Mouse (Mus musculus): ENCODE measurements around the gene Lmna. TPM values are rescaled to one million over a fixed set of nuclear protein-coding genes. Genes with fewer than 3 reads are reported as not detected.

The Lmna gene
- 311 and 321 TPM in 2 replicates for polyA plus RNA-seq (2015; fragmentation: Nextera tagmentation; extraction: Ambion mirVana)

GRCm38 (mm10) chr3:88509692-88510420 is at the start of gene Lmna:
Gene Lmna (minus strand): TSS chr3:88509956.
- peak within 1 kb of the TSS; percentile 59 for H3K4me2 ChIP-seq
- peak within 1 kb of the TSS; percentile 33 for H3K4me3 ChIP-seq
- 2% methylated on average over 31 of the region's 31 CpGs for WGBS
- no peaks in the 10 kb centered on the region for H3K27me3 ChIP-seq
- H3K36me3 ChIP-seq: no peaks in the 10 kb centered on the region
- ATAC-seq (ENCODE audit: insufficient number of reproducible peaks, insufficient read depth, low FRiP score, low TSS enrichment, low read depth): peak; percentile 90
- peaks cover 83% of the 10 kb centered on the region for H3K4me1 ChIP-seq
- peak within 1 kb of the TSS; percentile 91 for H3K27ac ChIP-seq
- H3K9me3 ChIP-seq: no peaks in the 10 kb centered on the region
- H3K9ac ChIP-seq: peak within 1 kb of the TSS; percentile 63

GRCm38 (mm10) chr3:88556616-88557015 is 46.9 kb upstream of the Lmna start:
- H3K36me3 ChIP-seq: peaks cover 62% of the 10 kb centered on the region
- H3K27ac ChIP-seq: no peak overlapping the region
- no peaks in the 10 kb centered on the region for H3K9me3 ChIP-seq
- no peak overlapping the region for H3K4me2 ChIP-seq
- no peaks in the 10 kb centered on the region for H3K27me3 ChIP-seq
- peaks cover 22% of the 10 kb centered on the region for H3K4me1 ChIP-seq
- no peak overlapping the region for H3K4me3 ChIP-seq
- 95% methylated on average over 8 of the region's 8 CpGs for WGBS
- ATAC-seq (ENCODE audit: insufficient number of reproducible peaks, insufficient read depth, low FRiP score, low TSS enrichment, low read depth): no peak
- H3K9ac ChIP-seq: no peak overlapping the region

- H3K27ac ChIP-seq: no peak overlapping the region
- H3K4me3 ChIP-seq: no peak overlapping the region
- ATAC-seq (ENCODE audit: insufficient number of reproducible peaks, insufficient read depth, low FRiP score, low TSS enrichment, low read depth): no peak
- H3K4me1 ChIP-seq: peaks cover 26% of the 10 kb centered on the region
- 95% methylated on average over 6 of the region's 6 CpGs for WGBS
- peaks cover 53% of the 10 kb centered on the region for H3K36me3 ChIP-seq
- H3K9me3 ChIP-seq: no peaks in the 10 kb centered on the region
- H3K4me2 ChIP-seq: no peak overlapping the region
- H3K9ac ChIP-seq: peak overlapping the region; percentile 46; the same call in 1 of the 2 replicates
- H3K27me3 ChIP-seq: no peaks in the 10 kb centered on the region
These were observed 46.0 kb upstream of the Lmna start for GRCm38 (mm10) chr3:88555731-88556130.

DNA sequence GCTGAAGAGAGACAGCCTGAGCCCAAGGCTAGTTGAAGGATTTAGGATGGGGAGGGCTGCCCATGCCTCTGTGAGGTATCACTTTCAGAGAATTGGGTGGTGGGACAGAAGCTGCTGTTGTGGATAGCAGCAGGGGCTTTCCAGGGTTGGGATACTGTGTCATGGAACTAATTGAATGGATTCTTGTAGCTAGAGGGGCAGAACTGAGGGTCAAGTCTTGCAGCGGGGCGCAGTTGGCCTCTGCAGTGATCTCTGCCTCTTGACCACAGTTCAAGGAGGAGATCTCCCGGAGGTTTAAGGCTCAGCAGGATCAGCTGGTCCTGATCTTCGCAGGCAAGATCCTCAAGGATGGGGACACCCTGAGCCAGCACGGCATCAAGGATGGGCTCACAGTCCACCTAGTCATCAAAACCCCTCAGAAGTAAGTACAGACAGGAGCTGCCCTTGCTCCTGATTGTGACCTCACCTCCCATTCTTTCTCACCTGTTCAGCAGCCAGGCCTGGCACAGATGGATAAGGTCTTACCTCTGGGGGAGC is 45.4 kb upstream of the Lmna start:
- 81% methylated on average over 5 of the region's 5 CpGs for WGBS
- Histone ChIP-seq H3K9me3 (no peaks in the 10 kb centered on the region), H3K4me1 (peaks cover 26% of the 10 kb centered on the region), H3K9ac (peak overlapping the region; percentile 46; the same call in 1 of the 2 replicates), H3K4me3 (no peak overlapping the region), H3K36me3 (peaks cover 47% of the 10 kb centered on the region), H3K27ac (no peak overlapping the region), H3K27me3 (no peaks in the 10 kb centered on the region), H3K4me2 (peak overlapping the region; percentile 81)
- no peak for ATAC-seq (ENCODE audit: insufficient number of reproducible peaks, insufficient read depth, low FRiP score, low TSS enrichment, low read depth)

- Histone ChIP-seq H3K4me1 (peaks cover 26% of the 10 kb centered on the region), H3K9ac (peak overlapping the region; percentile 91), H3K36me3 (peaks cover 36% of the 10 kb centered on the region), H3K4me3 (peak overlapping the region; percentile 73), H3K4me2 (peak overlapping the region; percentile 81), H3K9me3 (no peaks in the 10 kb centered on the region), H3K27ac (peak overlapping the region; percentile 96), H3K27me3 (no peaks in the 10 kb centered on the region)
- no peak; the same call in 1 of the 2 replicates for ATAC-seq (ENCODE audit: insufficient number of reproducible peaks, insufficient read depth, low FRiP score, low TSS enrichment, low read depth)
- under 1% methylated on average over 41 of the region's 41 CpGs for WGBS
These were observed 44.3 kb upstream of the Lmna start for GRCm38 (mm10) chr3:88553880-88554586.

DNA sequence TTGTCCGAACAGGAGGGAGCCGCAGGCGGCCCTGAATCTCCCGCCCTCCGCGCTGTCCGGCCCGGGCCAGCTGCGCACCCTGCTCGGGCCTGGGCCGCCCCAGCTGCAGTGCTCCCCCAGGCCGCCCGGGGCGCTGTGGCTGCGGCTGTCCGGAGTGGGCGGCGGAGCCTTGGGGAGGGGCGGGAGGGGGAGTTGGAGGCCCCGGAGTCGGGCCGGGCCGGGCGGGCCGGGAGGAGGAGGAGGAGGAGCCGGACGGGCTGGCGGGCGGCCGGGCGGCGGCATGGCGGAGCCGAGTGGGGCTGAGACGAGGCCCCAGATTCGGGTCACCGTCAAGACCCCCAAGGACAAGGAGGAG is 43.7 kb upstream of the Lmna start, which contains the start of gene Ubqln4:
Ubqln4 (plus strand) TSS at position 234 of the 355 bp plus-strand sequence.
- peak within 1 kb of the TSS; percentile 73 for H3K4me3 ChIP-seq
- no peaks in the 10 kb centered on the region for H3K9me3 ChIP-seq
- H3K4me1 ChIP-seq: peaks cover 26% of the 10 kb centered on the region
- peak within 1 kb of the TSS; percentile 91 for H3K9ac ChIP-seq
- under 1% methylated on average over 31 of the region's 37 CpGs for WGBS
- H3K27ac ChIP-seq: peak within 1 kb of the TSS; percentile 96
- ATAC-seq (ENCODE audit: insufficient number of reproducible peaks, insufficient read depth, low FRiP score, low TSS enrichment, low read depth): peak; percentile 87
- peak within 1 kb of the TSS; percentile 81 for H3K4me2 ChIP-seq
- H3K27me3 ChIP-seq: no peaks in the 10 kb centered on the region
- peaks cover 34% of the 10 kb centered on the region for H3K36me3 ChIP-seq

GRCm38 (mm10) chr3:88552676-88553524 is 43.1 kb upstream of the Lmna start, which contains the start of gene Lamtor2:
Gene Lamtor2 (minus strand): TSS chr3:88553074.
- peak within 1 kb of the TSS; percentile 91 for H3K9ac ChIP-seq
- peaks cover 29% of the 10 kb centered on the region for H3K4me1 ChIP-seq
- peak within 1 kb of the TSS; percentile 96 for H3K27ac ChIP-seq
- no peaks in the 10 kb centered on the region for H3K9me3 ChIP-seq
- H3K4me2 ChIP-seq: peak within 1 kb of the TSS; percentile 81
- no peaks in the 10 kb centered on the region for H3K27me3 ChIP-seq
- H3K36me3 ChIP-seq: peaks cover 30% of the 10 kb centered on the region
- peak; percentile 87 for ATAC-seq (ENCODE audit: insufficient number of reproducible peaks, insufficient read depth, low FRiP score, low TSS enrichment, low read depth)
- WGBS: under 1% methylated on average over 48 of the region's 48 CpGs
- peak within 1 kb of the TSS; percentile 73 for H3K4me3 ChIP-seq

- WGBS: 19% methylated on average over 16 of the region's 16 CpGs
- no peaks in the 10 kb centered on the region for H3K27me3 ChIP-seq
- H3K4me3 ChIP-seq: peak overlapping the region; percentile 73
- ATAC-seq (ENCODE audit: insufficient number of reproducible peaks, insufficient read depth, low FRiP score, low TSS enrichment, low read depth): no peak
- peak overlapping the region; percentile 81 for H3K4me2 ChIP-seq
- peaks cover 29% of the 10 kb centered on the region for H3K4me1 ChIP-seq
- peak overlapping the region; percentile 96 for H3K27ac ChIP-seq
- peaks cover 24% of the 10 kb centered on the region for H3K36me3 ChIP-seq
- H3K9ac ChIP-seq: peak overlapping the region; percentile 82
- H3K9me3 ChIP-seq: no peaks in the 10 kb centered on the region
These were observed 42.4 kb upstream of the Lmna start for GRCm38 (mm10) chr3:88552082-88552645.

DNA sequence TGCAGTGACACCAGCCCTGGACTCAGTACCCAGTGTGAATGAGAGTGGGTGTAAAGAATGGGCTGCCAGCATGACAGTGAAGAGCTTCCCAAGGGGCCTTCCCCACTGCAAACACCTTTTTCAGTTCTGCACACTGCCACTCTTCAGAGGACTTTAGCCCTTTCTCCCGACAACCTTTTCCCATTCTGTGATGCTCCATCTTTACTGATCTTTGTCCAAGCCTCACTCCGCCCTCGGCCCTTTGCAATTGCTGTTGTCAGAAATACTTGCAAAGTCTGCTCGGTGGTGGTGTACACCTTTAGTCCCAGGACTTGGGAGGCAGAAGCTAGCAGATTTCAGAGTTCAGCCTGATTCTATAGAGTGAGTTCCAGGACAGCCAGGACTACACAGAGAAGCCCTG is 41.8 kb upstream of the Lmna start:
- H3K9ac ChIP-seq: peak overlapping the region; percentile 82; the same call in 1 of the 2 replicates
- H3K9me3 ChIP-seq: no peaks in the 10 kb centered on the region
- no peak overlapping the region for H3K27ac ChIP-seq
- 78% methylated on average over 4 of the region's 4 CpGs for WGBS
- H3K4me3 ChIP-seq: peak overlapping the region; percentile 73
- ATAC-seq (ENCODE audit: insufficient number of reproducible peaks, insufficient read depth, low FRiP score, low TSS enrichment, low read depth): no peak
- peaks cover 29% of the 10 kb centered on the region for H3K4me1 ChIP-seq
- no peaks in the 10 kb centered on the region for H3K27me3 ChIP-seq
- H3K36me3 ChIP-seq: peaks cover 18% of the 10 kb centered on the region
- H3K4me2 ChIP-seq: peak overlapping the region; percentile 81

DNA sequence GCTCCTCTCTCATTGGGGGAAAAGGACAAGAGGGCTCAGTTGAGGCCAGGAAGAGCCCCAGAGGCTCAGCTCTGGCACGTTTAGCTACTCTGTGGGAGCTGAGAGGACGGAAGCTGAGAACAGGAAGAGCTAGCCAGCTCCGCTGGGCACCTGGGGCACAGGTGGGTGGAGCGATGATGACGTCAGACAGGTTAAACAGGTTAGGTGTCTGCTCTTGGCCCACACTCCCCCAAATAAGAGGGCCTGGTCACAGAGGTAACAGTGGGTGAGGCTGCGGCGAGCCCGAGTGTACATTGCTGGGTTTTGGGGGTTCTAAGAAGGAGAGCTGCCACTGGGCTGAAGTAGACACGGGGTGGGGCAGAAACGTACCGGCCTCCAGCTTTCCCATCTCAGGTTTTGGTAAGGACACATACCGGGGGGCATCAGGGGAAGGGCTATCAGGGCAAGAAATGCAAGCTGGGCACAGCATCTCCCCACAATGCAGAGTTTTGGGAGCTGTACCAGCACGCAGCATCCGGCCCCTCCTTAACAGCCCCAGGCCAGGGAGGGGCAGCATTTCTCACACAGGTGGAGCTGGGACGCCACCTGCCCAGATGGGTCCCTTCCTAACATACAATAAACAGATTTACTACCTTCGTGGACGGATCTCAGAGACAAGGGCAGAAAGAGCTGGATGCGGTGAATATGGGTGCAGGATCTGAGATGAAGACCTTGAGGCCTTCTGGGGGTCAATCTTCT is 38.6 kb upstream of the Lmna start, which contains the start of gene Rab25:
Rab25 (minus strand) TSS at position 121 of the 738 bp plus-strand sequence.
- H3K9me3 ChIP-seq: no peaks in the 10 kb centered on the region
- H3K9ac ChIP-seq: 0 out of 2 replicates have a peak within 1 kb of the TSS, but pooled peaks have one; percentile 4
- peaks cover 19% of the 10 kb centered on the region for H3K4me1 ChIP-seq
- peak within 1 kb of the TSS; percentile 39; the same call in 1 of the 2 replicates for H3K27ac ChIP-seq
- WGBS: 42% methylated on average over 18 of the region's 18 CpGs
- peak within 1 kb of the TSS; percentile 19 for H3K4me3 ChIP-seq
- 0 out of 2 replicates have a peak, but pooled peaks cover 4% of the 10 kb centered on the region for H3K36me3 ChIP-seq
- peak within 1 kb of the TSS; percentile 40 for H3K4me2 ChIP-seq
- no peaks in the 10 kb centered on the region for H3K27me3 ChIP-seq
- no peak for ATAC-seq (ENCODE audit: insufficient number of reproducible peaks, insufficient read depth, low FRiP score, low TSS enrichment, low read depth)

Data from embryonic facial prominence, embryonic 13.5 days (tissue).